Mouse (Mus musculus) NIH3T3 (cell line): ENCODE data around the gene Nmnat3.

Source experiments
- DNase-seq: peaks from one replicate; pipeline ENCODE4 v3.0.0-alpha.2; 2012; ENCODE audit warnings: low read depth

Nmnat3 gene

GRCm38 (mm10) chr9:98361047-98361446, 73.8 kb downstream of the Nmnat3 start:
- DNase-seq, result peak; percentile 84

GRCm38 (mm10) chr9:98366075-98366474, 78.8 kb downstream of the Nmnat3 start:
- DNase-seq, result no peak

GRCm38 (mm10) chr9:98367333-98367962, 80.2 kb downstream of the Nmnat3 start:
- DNase-seq, result no peak

- DNase-seq, result no peak
Observed at GRCm38 (mm10) chr9:98369707-98370106, 82.5 kb downstream of the Nmnat3 start.

- DNase-seq, result no peak
Observed at GRCm38 (mm10) chr9:98373358-98373757, 86.1 kb downstream of the Nmnat3 start.

GRCm38 (mm10) chr9:98374897-98375296, 87.7 kb downstream of the Nmnat3 start:
- no peak for DNase-seq

- DNase-seq, result no peak
Observed at GRCm38 (mm10) chr9:98375329-98376170, 88.3 kb downstream of the Nmnat3 start.

- DNase-seq, result no peak
Observed at GRCm38 (mm10) chr9:98379736-98380135, 92.5 kb downstream of the Nmnat3 start.

- DNase-seq, result no peak
Observed at GRCm38 (mm10) chr9:98380593-98380992, 93.4 kb downstream of the Nmnat3 start.

- no peak for DNase-seq
Observed at GRCm38 (mm10) chr9:98387741-98388632, 100.8 kb downstream of the Nmnat3 start.

GRCm38 (mm10) chr9:98388633-98388965, 101.4 kb downstream of the Nmnat3 start:
- DNase-seq, result no peak

GRCm38 (mm10) chr9:98393496-98393895, 106.3 kb downstream of the Nmnat3 start:
- DNase-seq, result no peak

- no peak for DNase-seq
Observed at GRCm38 (mm10) chr9:98397211-98397610, 110.0 kb downstream of the Nmnat3 start.

GRCm38 (mm10) chr9:98397866-98398265, 110.6 kb downstream of the Nmnat3 start:
- DNase-seq, result no peak

- peak; percentile 45 for DNase-seq
Observed at GRCm38 (mm10) chr9:98400185-98400894, 113.1 kb downstream of the Nmnat3 start.

GRCm38 (mm10) chr9:98401611-98402010, 114.4 kb downstream of the Nmnat3 start:
- no peak for DNase-seq

GRCm38 (mm10) chr9:98407771-98408170, 120.5 kb downstream of the Nmnat3 start:
- no peak for DNase-seq

GRCm38 (mm10) chr9:98409137-98409536, 121.9 kb downstream of the Nmnat3 start:
- peak; percentile 84 for DNase-seq

- DNase-seq, result no peak
Observed at GRCm38 (mm10) chr9:98415427-98415826, 128.2 kb downstream of the Nmnat3 start.

GRCm38 (mm10) chr9:98417919-98418318, 130.7 kb downstream of the Nmnat3 start:
- DNase-seq, result peak; percentile 73

GRCm38 (mm10) chr9:98418346-98418745, 131.1 kb downstream of the Nmnat3 start:
- no peak for DNase-seq

- no peak for DNase-seq
Observed at GRCm38 (mm10) chr9:98420666-98421065, 133.4 kb downstream of the Nmnat3 start.
